Mouse (Mus musculus): Measurements from ENCODE around the gene Aup1.

Aup1 gene

DNA sequence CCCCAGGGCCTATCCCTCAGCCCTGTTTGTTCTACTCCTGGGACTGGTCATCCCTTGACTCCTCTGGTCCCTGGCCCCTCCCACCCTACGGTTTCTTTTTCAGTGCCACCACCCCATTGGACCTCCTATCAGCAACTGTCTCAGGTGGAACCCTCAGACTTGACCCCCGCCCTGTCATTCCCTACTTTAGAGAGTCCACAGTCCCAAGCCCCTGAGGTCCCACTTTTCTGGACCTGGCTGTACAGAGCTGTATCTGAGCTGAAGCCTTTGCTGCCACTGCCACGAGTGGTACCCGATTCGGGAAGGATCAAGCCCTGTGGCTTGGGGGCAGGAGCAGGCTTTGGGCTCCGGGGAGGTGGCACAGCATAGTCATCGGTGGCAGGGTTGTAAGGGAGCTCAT lies 23.2 kb upstream of the Aup1 start:
- DNase-seq (ENCODE audit: low spot score in 2 of 2): no peak

GRCm38 (mm10) chr6:83031921-83032590 lies 22.3 kb upstream of the Aup1 start:
- DNase-seq (ENCODE audit: low spot score in 2 of 2): no peak

- DNase-seq (ENCODE audit: low spot score in 2 of 2): no peak
Measured at GRCm38 (mm10) chr6:83032769-83033191, 21.5 kb upstream of the Aup1 start.

DNA sequence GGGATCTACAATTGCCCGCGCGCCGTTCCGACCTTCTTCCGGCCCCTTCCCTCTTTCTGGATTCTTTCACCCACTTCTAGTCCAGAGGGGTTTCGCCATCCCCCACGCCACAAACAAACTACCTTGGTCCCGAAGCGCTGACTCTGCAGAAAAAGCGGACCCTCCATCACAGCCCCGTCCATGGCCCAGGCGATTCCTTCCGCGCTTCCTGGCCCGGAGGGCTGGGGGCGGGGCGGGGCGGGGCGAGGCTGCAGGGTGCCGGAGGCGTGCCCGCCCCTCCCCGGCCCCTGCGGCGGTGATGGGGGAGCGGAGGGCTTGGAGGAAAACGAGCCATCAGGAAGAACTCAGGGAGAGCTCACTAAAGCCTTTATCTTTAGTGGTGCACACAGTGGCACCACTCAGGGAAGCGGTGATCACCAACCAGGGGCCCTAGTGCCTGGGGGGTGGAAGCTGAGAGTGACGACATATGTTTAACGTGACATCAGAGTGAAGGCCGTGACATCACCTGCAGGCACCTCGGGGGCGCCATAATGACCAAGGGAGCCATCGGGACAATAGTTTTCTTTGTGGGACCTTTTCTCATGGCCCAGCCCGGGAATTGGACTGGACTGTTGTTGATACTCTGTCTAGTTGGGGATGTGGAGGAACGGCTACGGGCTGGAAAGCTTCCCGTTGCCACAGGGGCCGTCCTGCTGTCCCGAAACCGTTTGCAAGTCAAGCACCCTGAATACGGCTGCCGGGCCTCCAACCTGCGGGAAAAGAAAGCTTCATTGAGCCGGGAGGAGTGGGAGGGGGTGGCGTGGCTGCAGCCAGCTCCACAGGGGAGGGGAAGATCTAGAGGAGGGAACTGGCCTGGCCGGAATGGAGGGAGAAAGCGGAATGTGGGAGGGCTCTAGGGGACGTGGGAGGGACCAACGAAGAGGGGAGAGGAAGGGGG lies 20.8 kb upstream of the Aup1 start, which contains the start of the genes Dok1 and Loxl3:
Dok1 (minus strand) TSS at position 223 of the 937 bp plus-strand sequence.
Loxl3 (plus strand) TSS at position 925 of the 937 bp plus-strand sequence.
- no peak for DNase-seq (ENCODE audit: low spot score in 2 of 2)

DNA sequence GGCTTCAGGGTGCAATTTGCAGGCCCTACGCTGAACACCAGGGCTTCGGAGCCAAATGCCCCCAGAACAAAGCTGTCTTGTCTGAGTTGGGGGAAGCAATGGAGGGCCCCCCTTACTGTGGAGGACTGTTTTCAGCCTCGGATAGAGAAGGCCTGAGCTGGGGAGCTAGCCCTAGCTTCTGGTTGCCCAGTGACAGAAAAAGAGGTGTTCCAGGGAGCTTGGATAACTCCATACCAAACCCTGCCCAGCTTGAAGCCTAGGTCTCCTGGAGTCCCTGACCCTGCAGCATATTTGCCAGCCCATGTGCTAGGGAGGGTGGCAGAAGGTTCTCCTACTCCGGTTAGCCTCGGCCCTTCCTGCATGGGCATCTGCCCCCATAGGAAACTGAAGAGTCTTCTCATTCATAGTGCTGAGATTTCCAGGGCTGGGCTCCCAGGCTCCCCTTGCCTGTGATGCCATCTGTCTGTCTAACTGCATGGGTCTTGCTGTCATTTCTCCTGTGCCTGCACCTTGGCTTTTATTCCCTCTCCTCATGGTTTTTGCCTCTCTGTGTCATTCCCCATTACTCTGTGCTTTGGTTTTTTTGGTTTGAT lies 19.8 kb upstream of the Aup1 start:
- DNase-seq (ENCODE audit: low spot score in 2 of 2): no peak

GRCm38 (mm10) chr6:83037188-83037587 lies 17.1 kb upstream of the Aup1 start:
- no peak for DNase-seq (ENCODE audit: low spot score in 2 of 2)

GRCm38 (mm10) chr6:83038496-83039012 lies 15.8 kb upstream of the Aup1 start:
- DNase-seq (ENCODE audit: low spot score in 2 of 2): peak; percentile 85 to 90

GRCm38 (mm10) chr6:83040601-83041000 lies 13.7 kb upstream of the Aup1 start:
- no peak for DNase-seq (ENCODE audit: low spot score in 2 of 2)

GRCm38 (mm10) chr6:83043561-83043960 lies 10.8 kb upstream of the Aup1 start:
- DNase-seq (ENCODE audit: low spot score in 2 of 2): no peak

- DNase-seq (ENCODE audit: low spot score in 2 of 2): no peak
Measured at GRCm38 (mm10) chr6:83043993-83044392, 10.3 kb upstream of the Aup1 start.

- no peak for DNase-seq (ENCODE audit: low spot score in 2 of 2)
Measured at GRCm38 (mm10) chr6:83044742-83045141, 9.6 kb upstream of the Aup1 start.

DNA sequence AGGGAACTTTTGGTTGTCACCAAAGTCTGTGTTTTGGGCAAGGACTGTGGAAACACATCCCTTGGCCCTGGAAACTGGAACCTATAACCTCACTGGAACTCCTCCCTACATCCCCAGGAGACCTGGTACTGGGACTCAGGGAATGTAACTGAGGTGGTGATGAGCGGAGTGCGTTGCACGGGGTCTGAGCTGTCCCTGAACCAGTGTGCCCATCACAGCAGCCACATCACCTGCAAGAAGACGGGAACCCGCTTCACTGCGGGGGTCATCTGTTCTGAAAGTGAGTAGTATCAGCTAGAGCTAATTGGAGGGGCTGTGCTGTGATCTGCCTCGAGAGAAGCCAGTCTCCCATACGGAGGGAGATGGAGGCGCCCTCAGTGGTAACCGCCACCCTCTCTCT lies 5.0 kb upstream of the Aup1 start:
- DNase-seq (ENCODE audit: low spot score in 2 of 2): no peak

DNA sequence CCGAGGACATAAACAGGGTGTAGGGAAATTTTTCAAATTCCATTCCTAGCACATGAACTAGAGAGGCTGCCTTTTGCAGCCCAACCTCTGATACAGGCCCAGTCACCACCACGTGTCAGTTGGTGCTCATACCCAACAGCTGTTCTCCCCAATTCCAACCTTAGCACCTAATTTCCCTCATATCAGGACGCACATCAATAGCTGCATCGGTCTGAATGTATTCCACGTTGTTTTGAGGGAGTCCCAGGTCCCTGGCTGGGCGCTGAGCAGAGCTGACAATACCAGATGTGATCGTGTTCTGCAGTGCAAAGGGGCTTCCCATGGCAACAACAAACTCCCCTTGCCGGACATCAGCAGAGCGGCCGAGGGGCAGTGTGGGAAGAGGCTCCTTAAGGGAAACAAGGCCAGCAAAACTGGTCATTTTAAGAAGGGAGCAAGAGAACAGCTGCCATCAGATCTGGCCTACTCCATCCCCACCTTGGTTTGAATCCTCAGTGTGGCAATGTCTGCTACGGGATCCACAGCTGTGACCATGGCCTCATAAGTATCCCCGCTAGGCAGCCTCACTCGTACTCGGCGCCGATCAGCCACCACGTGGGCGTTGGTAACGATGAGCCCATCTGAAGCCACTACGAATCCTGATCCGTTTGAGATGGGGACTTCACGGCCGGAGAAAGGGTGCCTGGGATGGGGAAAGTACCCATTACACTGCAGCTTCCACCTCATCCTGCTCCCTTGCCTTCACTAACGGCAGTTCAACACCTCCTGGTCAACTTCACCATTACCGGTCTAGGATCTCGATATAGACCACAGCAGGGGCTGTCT lies 973 bp upstream of the Aup1 start:
- peak; percentile 35 to 48 for DNase-seq (ENCODE audit: low spot score in 2 of 2)

GRCm38 (mm10) chr6:83054871-83055431 lies 630 bp downstream of the Aup1 start, which contains the start of gene Htra2:
TSS of gene Htra2 (minus strand) at chr6:83055273.
- DNase-seq (ENCODE audit: low spot score in 2 of 2): peak in 1 of 2 experiments; percentile 26

DNA sequence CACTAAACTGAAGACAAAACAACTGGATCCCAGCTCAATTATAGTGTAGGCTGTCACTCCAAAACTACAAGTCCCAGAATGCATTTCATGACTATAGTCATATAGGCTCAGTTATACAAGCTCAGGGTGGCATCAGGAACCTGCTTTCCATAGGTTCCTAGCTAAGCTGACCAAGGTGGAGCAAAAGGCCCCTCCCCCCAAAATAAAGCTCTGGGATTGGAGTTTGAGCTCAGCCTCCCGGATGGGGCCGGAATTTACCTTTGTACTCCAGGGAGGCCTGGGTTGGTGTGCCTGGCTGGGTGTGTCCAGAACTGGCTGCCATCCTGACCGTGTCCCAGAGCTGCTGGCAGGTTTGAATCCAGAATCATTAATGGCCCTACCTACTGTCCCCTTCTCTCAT lies 3.5 kb downstream of the Aup1 start, which contains the start of gene Dqx1:
Dqx1 (plus strand) TSS at position 55 of the 400 bp plus-strand sequence.
- DNase-seq (ENCODE audit: low spot score in 2 of 2): no peak

DNA sequence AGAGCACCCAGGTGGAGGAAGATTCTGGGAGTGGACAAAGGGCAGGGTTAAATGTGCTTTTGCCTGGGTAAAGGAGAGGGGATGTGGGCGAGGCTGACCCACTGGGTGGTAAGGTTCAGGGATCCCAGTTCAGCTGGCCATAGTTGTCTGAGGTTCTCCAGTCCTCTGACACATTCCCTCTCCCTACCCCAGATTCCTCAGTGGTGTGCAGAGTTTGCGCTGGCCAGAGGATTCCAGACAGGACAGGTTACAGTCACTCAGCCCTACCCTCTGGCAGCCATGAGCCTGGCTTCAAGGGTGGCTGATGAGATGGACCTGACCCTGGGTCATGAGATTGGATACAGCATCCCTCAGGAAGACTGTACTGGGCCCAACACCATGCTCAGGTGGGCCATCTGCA lies 4.4 kb downstream of the Aup1 start:
- no peak for DNase-seq (ENCODE audit: low spot score in 2 of 2)

DNA sequence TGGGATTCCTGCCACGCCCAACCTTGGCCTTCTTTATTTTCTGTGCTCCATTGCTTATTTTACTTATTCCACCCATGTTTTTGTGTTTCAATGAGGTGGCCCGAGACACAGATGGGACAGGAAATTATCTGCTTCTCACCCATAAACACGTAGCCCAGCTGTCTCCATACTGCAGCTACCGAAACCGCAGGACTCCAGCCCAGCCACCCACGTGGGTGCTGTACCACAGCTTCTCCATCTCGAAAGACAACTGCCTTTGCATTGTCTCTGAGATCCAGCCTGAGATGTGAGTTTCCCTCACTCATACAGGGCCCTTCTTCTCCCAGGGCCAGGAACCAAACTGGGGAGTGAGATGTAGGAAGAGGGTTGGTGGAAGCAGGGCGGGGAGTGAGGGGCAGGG lies 11.7 kb downstream of the Aup1 start:
- no peak for DNase-seq (ENCODE audit: low spot score in 2 of 2)

GRCm38 (mm10) chr6:83066441-83066840 lies 12.1 kb downstream of the Aup1 start:
- no peak for DNase-seq (ENCODE audit: low spot score in 2 of 2)

- DNase-seq (ENCODE audit: low spot score in 2 of 2): no peak
Measured at GRCm38 (mm10) chr6:83068221-83068620, 13.9 kb downstream of the Aup1 start.

DNA sequence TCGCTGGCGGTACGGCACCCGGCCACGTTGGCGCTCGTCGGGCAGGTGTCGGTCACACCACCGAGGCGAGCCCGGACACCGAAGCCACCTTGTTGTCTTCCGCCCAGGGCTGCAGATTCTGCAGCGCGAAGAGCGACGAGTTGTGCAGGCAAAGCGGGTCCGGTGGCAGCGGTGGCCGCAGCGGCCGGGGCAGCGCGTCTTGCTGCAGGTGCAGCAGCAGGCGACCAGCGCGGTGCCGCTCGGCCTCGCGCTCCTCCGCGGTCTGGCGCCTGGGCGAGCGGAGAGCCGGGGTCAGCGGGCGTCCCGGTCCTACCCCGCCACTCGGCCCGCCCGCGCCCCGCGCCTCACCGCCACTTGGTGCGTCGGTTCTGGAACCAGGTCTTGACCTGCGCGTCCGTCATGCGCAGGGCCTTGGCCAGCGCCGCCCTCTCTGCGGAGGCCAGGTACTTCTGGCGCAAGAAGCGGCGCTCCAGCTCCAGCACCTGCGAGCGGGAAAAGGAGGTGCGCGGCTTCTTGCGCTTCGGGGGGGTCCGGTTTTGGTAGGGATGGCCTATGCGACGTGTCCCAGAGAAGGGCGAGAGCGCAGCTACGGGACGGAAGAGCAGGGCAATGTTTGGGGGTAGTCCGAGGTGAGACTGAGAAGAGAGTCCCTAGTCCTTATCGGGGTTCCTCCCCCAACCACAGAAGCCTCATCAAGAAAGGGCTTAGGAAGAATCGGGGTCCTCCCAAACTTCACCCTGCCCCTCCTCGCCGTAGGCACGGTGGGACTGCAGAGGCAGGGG lies 14.6 kb downstream of the Aup1 start:
- no peak for DNase-seq (ENCODE audit: low spot score in 2 of 2)
